Mouse (Mus musculus) bone marrow, adult 2 months (tissue): Measurements from ENCODE around the gene Agbl4. TPM values are rescaled to one million over a fixed set of nuclear protein-coding genes. Genes with fewer than 3 reads are reported as not detected.

Experiments
- H3K27ac ChIP-seq: fragments of 200-500 bp; 2 replicates; pipeline ENCODE4 v1.5.1; 2012; ENCODE audit warnings: low read depth, mild to moderate bottlenecking, control low read depth, inconsistent platforms, low read length; ENCODE audit not compliant: control insufficient read depth, poor library complexity, insufficient read depth
- H3K4me1 ChIP-seq: fragments of 200-500 bp; 2 replicates; pipeline ENCODE4 v1.6.1; 2011; ENCODE audit warnings: low read length; ENCODE audit not compliant: control insufficient read depth, insufficient read depth
- H3K4me3 ChIP-seq: fragments of 200-500 bp; replicated peaks from 2 replicates; pipeline ENCODE3; 2011; ENCODE audit warnings: mild to moderate bottlenecking, low read depth, low read length, control low read depth; ENCODE audit not compliant: control insufficient read depth
- CTCF ChIP-seq: fragments of 200-500 bp; IDR thresholded peaks from 2 replicates; pipeline ENCODE4 v1.5.1; 2011; ENCODE audit warnings: low read length, control low read depth; ENCODE audit not compliant: control insufficient read depth, insufficient read depth
- POLR2A ChIP-seq: fragments of 200-500 bp; IDR thresholded peaks from 2 replicates; pipeline ENCODE4 v1.6.1; 2011; ENCODE audit warnings: low read depth, mild to moderate bottlenecking, control low read depth, low read length, borderline replicate concordance; ENCODE audit not compliant: control insufficient read depth
- WGBS: fragments of 180-500 bp; shearing (Covaris S2); methylation state at CpG from one replicate; pipeline ENCODE4 v1.1.7; 2018; 5-methylcytosine and 5-hydroxymethylcytosine counted together
- polyA plus RNA-seq: library from polyadenylated mRNA; stranded (reverse); fragments of >200 nt; gene quantifications from 2 replicates; pipeline ENCODE4 v1.2.4, GENCODE M21; 2011; ENCODE audit warnings: low replicate concordance; ENCODE audit not compliant: missing spikeins, insufficient read depth, insufficient read length

The Agbl4 gene
- polyA plus RNA-seq, 1 experiment = not detected

DNA sequence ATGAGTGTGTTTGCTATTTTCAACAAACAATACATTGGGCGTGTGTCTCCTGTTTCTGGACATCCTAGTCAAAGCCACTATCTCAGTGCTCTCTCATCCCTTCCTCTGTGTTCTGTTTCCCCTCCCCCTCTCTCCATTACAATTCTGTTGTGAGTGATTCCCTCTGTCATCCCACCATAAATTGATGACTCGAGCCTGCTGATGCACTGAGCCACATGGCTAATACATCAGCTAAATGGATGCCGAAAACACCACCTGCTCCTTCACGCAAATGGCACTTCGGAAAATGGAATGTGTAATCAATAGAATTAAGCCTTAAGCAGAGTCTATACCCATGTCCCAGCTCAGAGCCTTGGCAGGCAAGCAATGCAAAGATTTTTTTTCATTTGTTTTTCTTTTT is 854.5 kb downstream of the Agbl4 start:
- no peak overlapping the region for H3K27ac ChIP-seq
- 78% methylated on average over 5 of the region's 5 CpGs for WGBS
- H3K4me3 ChIP-seq = no peak overlapping the region
- TF ChIP-seq CTCF (no peak), POLR2A (no peak)
- H3K4me1 ChIP-seq = no peaks in the 10 kb centered on the region

DNA sequence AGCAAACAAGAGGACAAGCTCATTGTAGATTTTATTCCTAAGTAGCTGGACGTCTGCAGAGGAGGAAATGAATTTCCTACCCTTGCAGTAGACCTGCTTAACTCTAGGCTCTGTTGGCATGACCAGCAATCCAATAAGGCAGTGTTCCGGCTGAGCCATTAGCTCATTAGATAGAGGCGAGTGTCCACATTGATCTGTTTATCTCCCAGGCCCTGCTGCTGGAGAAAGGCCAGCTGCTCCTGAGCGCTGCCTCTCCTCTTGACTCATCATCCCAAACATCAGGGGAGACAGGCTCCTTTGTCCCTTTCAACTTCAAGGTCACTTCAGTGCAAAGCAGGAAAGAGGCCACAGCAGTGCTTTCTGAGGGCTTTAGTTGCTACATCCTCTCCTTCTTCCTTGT is 858.0 kb downstream of the Agbl4 start:
- no peaks in the 10 kb centered on the region for H3K4me1 ChIP-seq
- TF ChIP-seq CTCF = no peak
- no peak for TF ChIP-seq POLR2A
- no peak overlapping the region for H3K4me3 ChIP-seq
- H3K27ac ChIP-seq = no peak overlapping the region
- WGBS = 63% methylated on average over 4 of the region's 4 CpGs

DNA sequence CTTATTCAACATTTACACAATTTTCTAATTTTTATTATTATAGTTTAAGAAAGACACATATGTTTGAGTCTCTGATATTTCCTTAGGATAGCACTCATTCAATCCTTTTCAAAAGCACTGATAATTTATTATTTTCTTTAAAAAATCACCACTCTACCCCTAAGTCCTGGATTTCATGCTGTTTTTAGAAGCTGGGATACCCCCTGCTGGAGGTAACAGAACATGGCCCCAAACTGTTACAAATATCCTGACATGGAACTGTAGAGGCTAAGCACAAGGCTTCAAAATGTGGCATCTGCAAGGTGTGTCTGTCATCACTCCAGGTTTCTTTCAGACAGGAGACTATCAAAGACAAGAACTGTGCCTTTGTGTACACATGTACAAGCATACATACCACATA is 859.5 kb downstream of the Agbl4 start:
- H3K27ac ChIP-seq = no peak overlapping the region
- H3K4me3 ChIP-seq = no peak overlapping the region
- TF ChIP-seq CTCF = no peak
- no peak for TF ChIP-seq POLR2A
- no peaks in the 10 kb centered on the region for H3K4me1 ChIP-seq

DNA sequence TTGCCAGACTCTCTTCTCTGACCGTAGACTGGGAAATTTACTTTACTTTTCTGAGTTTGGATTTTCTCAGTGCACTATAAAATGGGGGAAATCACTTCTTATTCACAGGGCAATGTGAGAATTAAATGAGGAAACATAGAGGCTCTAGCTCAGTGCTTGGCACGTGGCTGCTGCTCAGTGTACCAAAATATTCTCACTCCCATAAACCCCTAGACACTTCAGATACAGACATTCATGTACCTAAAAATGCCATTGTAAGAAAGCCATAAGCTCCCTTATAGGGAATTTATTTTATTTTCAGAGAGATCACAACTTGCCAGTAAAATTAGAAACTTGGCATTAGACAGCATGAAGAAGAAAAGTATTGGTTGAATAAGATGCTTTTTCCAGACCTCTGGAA is 883.5 kb downstream of the Agbl4 start:
- TF ChIP-seq POLR2A (no peak), CTCF (no peak)

DNA sequence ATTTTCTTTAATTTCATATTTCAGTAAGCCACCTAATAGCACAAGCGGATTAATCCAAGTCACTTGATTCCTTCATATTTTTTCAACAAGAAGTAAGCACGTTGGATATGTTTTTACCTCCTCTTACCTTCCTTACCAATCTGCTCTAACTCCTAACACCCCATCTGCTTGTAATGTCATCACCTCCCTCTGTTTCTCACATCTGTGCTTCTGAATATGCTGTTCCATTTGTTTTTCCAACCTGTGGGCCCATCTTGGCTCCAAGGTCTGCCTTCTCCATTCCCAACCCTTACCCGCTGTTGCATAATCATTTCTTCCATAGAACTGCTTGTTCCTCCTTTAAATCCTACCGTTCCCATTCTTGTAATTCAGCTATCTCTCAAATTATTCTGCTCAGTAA is 884.4 kb downstream of the Agbl4 start:
- H3K27ac ChIP-seq = no peak overlapping the region
- TF ChIP-seq POLR2A = no peak
- no peak for TF ChIP-seq CTCF
- WGBS = 84% methylated on average over 4 of the region's 4 CpGs
- H3K4me1 ChIP-seq = no peaks in the 10 kb centered on the region
- no peak overlapping the region for H3K4me3 ChIP-seq

More for the DNA sequence above, 883.5 kb downstream of the Agbl4 start:
- Histone ChIP-seq H3K4me3 (no peak overlapping the region), H3K4me1 (no peaks in the 10 kb centered on the region), H3K27ac (no peak overlapping the region)
- 61% methylated on average over 2 of the region's 2 CpGs for WGBS

DNA sequence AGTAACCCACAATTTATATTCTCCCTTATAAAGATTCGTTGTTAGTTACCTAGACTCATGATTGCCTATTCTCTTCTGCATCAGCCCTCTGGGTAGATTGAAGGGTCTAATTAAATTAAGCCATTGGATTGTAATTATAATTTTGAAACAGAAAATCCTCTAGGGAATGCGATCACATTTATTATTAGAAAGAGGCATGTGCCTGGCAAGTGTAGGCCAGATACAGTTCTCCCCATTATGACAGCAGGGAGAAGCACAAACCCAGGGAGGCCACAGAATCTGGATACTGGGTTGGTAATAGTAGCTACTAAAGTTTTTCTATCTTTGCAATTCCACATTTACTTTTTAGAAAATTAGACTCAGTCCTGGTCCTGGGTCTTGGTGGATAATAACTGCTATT is 887.2 kb downstream of the Agbl4 start:
- no peak overlapping the region for H3K4me3 ChIP-seq
- no peaks in the 10 kb centered on the region for H3K4me1 ChIP-seq
- TF ChIP-seq POLR2A = no peak
- no peak for TF ChIP-seq CTCF
- H3K27ac ChIP-seq = no peak overlapping the region
- 68% methylated on average over 2 of the region's 2 CpGs for WGBS

DNA sequence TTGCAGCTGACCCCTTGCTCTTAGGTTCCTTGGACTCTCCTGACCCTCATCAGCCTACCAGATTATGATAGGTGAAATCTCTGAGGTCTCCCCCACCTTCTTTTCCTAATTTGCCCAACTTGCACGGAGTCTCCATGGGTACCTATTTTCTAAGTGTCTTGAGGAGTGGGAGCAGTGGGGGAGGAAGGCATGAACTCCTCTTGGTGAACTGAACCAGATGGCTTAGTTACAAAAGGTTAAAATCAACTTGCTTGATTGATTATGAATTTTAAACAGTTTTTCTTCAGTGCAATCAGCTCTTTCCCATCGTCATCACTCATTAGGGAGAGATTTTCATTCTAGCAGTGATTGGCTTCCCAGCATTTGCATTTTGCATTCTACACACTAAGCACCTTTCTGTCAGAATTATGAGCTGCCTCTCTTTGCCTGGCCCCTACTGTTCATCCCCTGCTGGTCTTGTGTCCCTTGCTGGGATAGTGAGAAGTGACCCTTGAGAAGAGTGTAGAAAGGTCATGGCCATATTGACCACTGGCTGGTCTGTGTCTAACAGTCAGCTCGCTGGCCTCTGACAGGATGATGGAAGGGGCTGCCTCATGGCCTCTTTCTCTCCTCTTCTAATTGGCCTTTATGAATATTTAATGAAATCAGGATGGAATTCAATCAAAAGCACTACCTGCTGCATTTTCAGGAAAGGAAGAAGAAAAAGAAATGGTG is 897.2 kb downstream of the Agbl4 start:
- TF ChIP-seq CTCF = no peak
- no peak for TF ChIP-seq POLR2A
- Histone ChIP-seq H3K4me1 (no peaks in the 10 kb centered on the region), H3K27ac (no peak overlapping the region), H3K4me3 (no peak overlapping the region)
- WGBS = 63% methylated on average over 3 of the region's 3 CpGs

DNA sequence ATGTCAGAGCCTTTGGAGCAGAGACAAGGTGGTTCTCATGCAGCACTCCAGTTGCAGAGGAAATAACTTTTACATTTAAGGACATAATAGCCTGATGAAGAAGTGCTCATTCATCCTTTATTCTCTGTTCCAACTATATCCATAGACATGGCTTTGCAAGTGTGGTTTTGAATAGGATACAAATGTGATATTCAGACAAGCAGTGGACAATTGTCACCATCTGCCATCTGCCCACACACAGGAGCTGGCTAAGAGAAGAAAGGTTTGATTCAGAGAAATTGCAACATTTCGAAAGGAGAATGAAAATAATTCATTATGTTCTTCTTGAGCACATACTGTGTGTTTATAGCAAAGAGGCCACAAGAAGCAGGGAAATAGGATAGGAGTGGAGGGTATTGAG is 909.1 kb downstream of the Agbl4 start:
- H3K4me3 ChIP-seq = no peak overlapping the region
- TF ChIP-seq CTCF = no peak
- WGBS = 59% methylated on average over 1 of the region's 1 CpGs

DNA sequence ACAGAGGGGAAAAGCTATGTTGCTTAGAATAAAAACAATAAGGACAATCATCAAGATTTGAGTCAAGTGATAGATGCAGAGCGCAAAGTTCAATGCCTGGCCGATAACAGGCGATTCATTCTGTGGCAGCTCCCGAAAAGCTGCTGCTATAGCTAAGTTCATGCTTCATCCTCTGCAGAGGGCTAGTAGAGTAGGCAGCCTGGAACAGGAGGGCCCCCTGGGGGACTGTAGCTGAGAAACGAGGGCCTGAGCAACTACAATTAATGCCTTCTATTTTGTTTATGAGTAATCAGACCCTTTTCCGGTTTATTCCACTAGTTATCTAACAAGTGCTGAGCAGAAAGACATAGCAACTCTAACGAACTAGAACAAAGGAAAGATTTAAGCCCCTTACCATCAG is 909.7 kb downstream of the Agbl4 start:
- Histone ChIP-seq H3K4me1 (no peaks in the 10 kb centered on the region), H3K27ac (no peak overlapping the region), H3K4me3 (no peak overlapping the region)
- 68% methylated on average over 7 of the region's 7 CpGs for WGBS
- no peak for TF ChIP-seq POLR2A
- TF ChIP-seq CTCF = no peak

More for the DNA sequence above, 909.1 kb downstream of the Agbl4 start:
- Histone ChIP-seq H3K4me1 (no peaks in the 10 kb centered on the region), H3K27ac (no peak overlapping the region)
